10 mouse cellular contexts compared by ENCODE assay signal in genomic region chr15:6387729-6388070, GRCm38 (mm10). TPM values are rescaled to one million over a fixed set of nuclear protein-coding genes. Genes with fewer than 3 reads are reported as not detected.
DNase-seq lines count a peak whose midpoint lies in the region; ATAC-seq and TF ChIP-seq lines count a peak whose summit lies in the region.
"Had no signal": no experiment of that assay in that cellular context is flagged by ENCODE, and none has a peak within 500 bp of the region (broad histone marks: within the 10 kb centered on the region; RNA-seq: fewer than 3 reads in every experiment).

No protein-coding gene starts in this region.

- peak overlapping the region; percentile 57 for H3K4me3 ChIP-seq in heart, embryonic 11.5 days (ENCODE audit: low read depth, low read length)
- peak overlapping the region; percentile 45; the same call in 1 of the 2 replicates for H3K4me3 ChIP-seq in cortical plate, adult 2 months (ENCODE audit: insufficient read depth, low read length)
- peak overlapping the region; percentile 53 for H3K4me3 ChIP-seq in hindbrain, embryonic 13.5 days
- peak overlapping the region; percentile 60 for H3K4me3 ChIP-seq in midbrain, embryonic 10.5 days

- no peak for TF ChIP-seq CTCF in cortical plate, adult 2 months (IDR thresholded peaks at IDR 0.05; ENCODE audit: extremely low read depth, insufficient read depth, low read length)

- peaks cover 13% of the 10 kb centered on the region; the same call in 1 of the 2 replicates for H3K4me1 ChIP-seq in heart, embryonic 11.5 days (ENCODE audit: control insufficient read depth, insufficient read depth, low read length)
- no peaks in the 10 kb centered on the region for H3K4me1 ChIP-seq in cortical plate, adult 2 months (ENCODE audit: control insufficient read depth, insufficient read depth, low read length)
- peaks cover 5% of the 10 kb centered on the region for H3K4me1 ChIP-seq in hindbrain, embryonic 13.5 days (replicated peaks)
- peaks cover 49% of the 10 kb centered on the region for H3K4me1 ChIP-seq in midbrain, embryonic 10.5 days

- H3K4me2 ChIP-seq in heart, embryonic 11.5 days: peak overlapping the region; percentile 72
- peak overlapping the region; percentile 85 for H3K4me2 ChIP-seq in hindbrain, embryonic 13.5 days

- H3K36me3 ChIP-seq in heart, embryonic 11.5 days (ENCODE audit: control insufficient read depth, insufficient read depth, low read length): no peaks in the 10 kb centered on the region
- H3K36me3 ChIP-seq in hindbrain, embryonic 13.5 days: no peaks in the 10 kb centered on the region
- H3K36me3 ChIP-seq in midbrain, embryonic 10.5 days: no peaks in the 10 kb centered on the region

- H3K9ac ChIP-seq in heart, embryonic 11.5 days (ENCODE audit: low read depth, low read length): peak overlapping the region; percentile 70; the same call in 1 of the 2 replicates
- H3K9ac ChIP-seq in hindbrain, embryonic 13.5 days: no peak overlapping the region

- H3K9me3 ChIP-seq in heart, embryonic 11.5 days (replicated peaks; ENCODE audit: control insufficient read depth, low read length): no peaks in the 10 kb centered on the region
- H3K9me3 ChIP-seq in hindbrain, embryonic 13.5 days: no peaks in the 10 kb centered on the region
- H3K9me3 ChIP-seq in midbrain, embryonic 10.5 days (replicated peaks): no peaks in the 10 kb centered on the region

- no peak for DNase-seq in heart, postnatal 10 days
- DNase-seq in midbrain, embryonic 10.5 days (ENCODE audit: low spot score): no peak
- no peak for DNase-seq in adrenal gland, adult 2 months
- DNase-seq in ovary, postnatal 36 days (ENCODE audit: low spot score): no peak

- no peak for ATAC-seq in heart, embryonic 11.5 days (replicated peaks; ENCODE audit: insufficient number of reproducible peaks, low FRiP score, low TSS enrichment)
- no peak for ATAC-seq in hindbrain, embryonic 13.5 days (ENCODE audit: low FRiP score)
- no peak for ATAC-seq in frontal cortex, adult (ENCODE audit: low TSS enrichment)

- 6% methylated on average over 6 of the region's 6 CpGs for WGBS in heart, embryonic 11.5 days (ENCODE audit: insufficient replicate concordance)
- 31% methylated on average over 6 of the region's 6 CpGs for WGBS in hindbrain, embryonic 13.5 days
- WGBS in midbrain, embryonic 10.5 days: 20% methylated on average over 6 of the region's 6 CpGs

- 0 out of 2 replicates have a peak overlapping the region, but pooled peaks have one; percentile 2 for H3K27ac ChIP-seq in heart, embryonic 11.5 days (ENCODE audit: low read depth, low read length)
- H3K27ac ChIP-seq in cortical plate, adult 2 months (ENCODE audit: insufficient read depth, low read length): no peak overlapping the region
- H3K27ac ChIP-seq in hindbrain, embryonic 13.5 days: no peak overlapping the region
- no peak overlapping the region for H3K27ac ChIP-seq in midbrain, embryonic 10.5 days (replicated peaks)

- TF ChIP-seq POLR2A in cortical plate, adult 2 months (IDR thresholded peaks at IDR 0.05; ENCODE audit: extremely low read depth, insufficient read depth, low read length): no peak

- H3K27me3 ChIP-seq in heart, embryonic 11.5 days (ENCODE audit: control insufficient read depth, insufficient read depth, low read length): no peaks in the 10 kb centered on the region
- H3K27me3 ChIP-seq in hindbrain, embryonic 13.5 days: peaks cover 5% of the 10 kb centered on the region
- no peaks in the 10 kb centered on the region for H3K27me3 ChIP-seq in midbrain, embryonic 10.5 days (ENCODE audit: low read depth, poor library complexity, severe bottlenecking)

- intact Hi-C loops in heart, postnatal 10 days (cut with DNase I): loop anchor here (1.0 to 5.0 kb wide), 3 partner anchors 110 to 146 kb away; no protein-coding TSS in a partner anchor

RNA-seq across cellular contexts. Expression of gene C9, which starts 57.4 kb away (rescaled TPM):
- polyA plus RNA-seq in heart, embryonic 11.5 days (2014; fragmentation: Nextera tagmentation; extraction: Ambion mirVana): not detected in 2 replicates
- total RNA-seq in heart, postnatal 10 days (2021): not detected
- polyA plus RNA-seq in cortical plate, adult 2 months (2012; rRNA removed): not detected in 2 replicates
- not detected in 2 replicates for polyA plus RNA-seq in hindbrain, embryonic 13.5 days (2015; fragmentation: Nextera tagmentation; extraction: Ambion mirVana)
- polyA plus RNA-seq in midbrain, embryonic 10.5 days (2016; fragmentation: Nextera tagmentation; extraction: Ambion mirVana): not detected in 2 replicates
- 1 to 10 TPM in 1 of 2 experiments, not detected in 1; 1.6 TPM for total RNA-seq in adrenal gland, adult 2 months (2021)
- polyA plus RNA-seq in adrenal gland, adult 2 months (2012; rRNA removed): not detected in 2 replicates
- total RNA-seq: megakaryocyte, adult 5-6 weeks had no signal
- polyA plus RNA-seq: frontal cortex, adult 2 months had no signal
